Mouse (Mus musculus): ENCODE measurements around the gene Gm21885. TPM values are rescaled to one million over a fixed set of nuclear protein-coding genes. Genes with fewer than 3 reads are reported as not detected.

Gm21885 gene
- total RNA-seq, 2 experiments from 2014 or later, result not detected

- no peak overlapping the region for H3K27ac ChIP-seq
- DNase-seq (ENCODE audit: low spot score in 2 of 2), result no peak
- no peak for TF ChIP-seq CTCF (conservative IDR thresholded peaks at IDR 0.05)
- no peak overlapping the region for H3K4me3 ChIP-seq
These were observed 7.3 kb upstream of the Gm21885 start for GRCm38 (mm10) chr11:94274206-94274867.

- DNase-seq (ENCODE audit: low spot score in 2 of 2), result no peak
- no peak for TF ChIP-seq CTCF (conservative IDR thresholded peaks at IDR 0.05)
- Histone ChIP-seq H3K4me3 (no peak overlapping the region), H3K27ac (no peak overlapping the region)
These were observed 6.4 kb upstream of the Gm21885 start for GRCm38 (mm10) chr11:94275226-94275625.

- TF ChIP-seq CTCF (conservative IDR thresholded peaks at IDR 0.05), result no peak
These were observed 6.0 kb upstream of the Gm21885 start for GRCm38 (mm10) chr11:94275686-94276085.

GRCm38 (mm10) chr11:94276869-94277337 is 4.8 kb upstream of the Gm21885 start:
- H3K27ac ChIP-seq, result peak overlapping the region; percentile 83
- DNase-seq (ENCODE audit: low spot score in 2 of 2), result peak; percentile 95
- TF ChIP-seq CTCF (conservative IDR thresholded peaks at IDR 0.05), result peak; percentile 95
- H3K4me3 ChIP-seq, result peak overlapping the region; percentile 47

More at GRCm38 (mm10) chr11:94275686-94276085, 6.0 kb upstream of the Gm21885 start:
- Histone ChIP-seq H3K4me3 (no peak overlapping the region), H3K27ac (no peak overlapping the region)
- no peak for DNase-seq (ENCODE audit: low spot score in 2 of 2)

GRCm38 (mm10) chr11:94282291-94282690 is 618 bp downstream of the Gm21885 start:
- H3K27ac ChIP-seq, result peak overlapping the region; percentile 3; the same call in 1 of the 2 replicates
- no peak for DNase-seq (ENCODE audit: low spot score in 2 of 2)
- H3K4me3 ChIP-seq, result no peak overlapping the region
- TF ChIP-seq CTCF (conservative IDR thresholded peaks at IDR 0.05), result no peak

- no peak for DNase-seq (ENCODE audit: low spot score in 2 of 2)
- no peak for TF ChIP-seq CTCF (conservative IDR thresholded peaks at IDR 0.05)
- Histone ChIP-seq H3K27ac (no peak overlapping the region), H3K4me3 (no peak overlapping the region)
These were observed 1.9 kb downstream of the Gm21885 start for GRCm38 (mm10) chr11:94283536-94284099.

GRCm38 (mm10) chr11:94285886-94286574 is 4.4 kb downstream of the Gm21885 start:
- Histone ChIP-seq H3K4me3 (no peak overlapping the region), H3K27ac (0 out of 2 replicates have a peak overlapping the region, but pooled peaks have one; percentile 16)
- no peak for TF ChIP-seq CTCF (conservative IDR thresholded peaks at IDR 0.05)
- no peak for DNase-seq (ENCODE audit: low spot score in 2 of 2)

- DNase-seq (ENCODE audit: low spot score in 2 of 2), result no peak
- TF ChIP-seq CTCF (conservative IDR thresholded peaks at IDR 0.05), result no peak
- Histone ChIP-seq H3K4me3 (no peak overlapping the region), H3K27ac (no peak overlapping the region; the same call in 1 of the 2 replicates)
These were observed 5.4 kb downstream of the Gm21885 start for GRCm38 (mm10) chr11:94287105-94287504.

- no peak overlapping the region for H3K27ac ChIP-seq
- DNase-seq (ENCODE audit: low spot score in 2 of 2), result no peak
- no peak overlapping the region for H3K4me3 ChIP-seq
- no peak for TF ChIP-seq CTCF (conservative IDR thresholded peaks at IDR 0.05)
These were observed 8.5 kb downstream of the Gm21885 start for GRCm38 (mm10) chr11:94290062-94290740.

GRCm38 (mm10) chr11:94294996-94295845 is 13.5 kb downstream of the Gm21885 start:
- no peak for DNase-seq (ENCODE audit: low spot score in 2 of 2)
- Histone ChIP-seq H3K4me3 (no peak overlapping the region), H3K27ac (no peak overlapping the region)
- TF ChIP-seq CTCF (conservative IDR thresholded peaks at IDR 0.05), result no peak

- no peak overlapping the region for H3K4me3 ChIP-seq
- no peak for TF ChIP-seq CTCF (conservative IDR thresholded peaks at IDR 0.05)
- DNase-seq (ENCODE audit: low spot score in 2 of 2), result no peak
- no peak overlapping the region for H3K27ac ChIP-seq
These were observed 31.1 kb downstream of the Gm21885 start for GRCm38 (mm10) chr11:94312733-94313132.

- no peak overlapping the region for H3K27ac ChIP-seq
- no peak overlapping the region for H3K4me3 ChIP-seq
- DNase-seq (ENCODE audit: low spot score in 2 of 2), result no peak
- TF ChIP-seq CTCF (conservative IDR thresholded peaks at IDR 0.05), result no peak
These were observed 32.5 kb downstream of the Gm21885 start for GRCm38 (mm10) chr11:94314098-94314652.

Data from layer of hippocampus, adult 2 months (tissue).